Mouse (Mus musculus): ENCODE data around the gene Cd6. TPM values are rescaled to one million over a fixed set of nuclear protein-coding genes. Genes with fewer than 3 reads are reported as not detected.

Gene Cd6
- total RNA-seq, 2 experiments from 2014 or later, result 0.21 to 3.8 TPM

GRCm38 (mm10) chr19:10742145-10742544 is 87.7 kb downstream of the Cd6 start:
- ATAC-seq (replicated peaks; ENCODE audit: poor library complexity, severe bottlenecking), result no peak

DNA sequence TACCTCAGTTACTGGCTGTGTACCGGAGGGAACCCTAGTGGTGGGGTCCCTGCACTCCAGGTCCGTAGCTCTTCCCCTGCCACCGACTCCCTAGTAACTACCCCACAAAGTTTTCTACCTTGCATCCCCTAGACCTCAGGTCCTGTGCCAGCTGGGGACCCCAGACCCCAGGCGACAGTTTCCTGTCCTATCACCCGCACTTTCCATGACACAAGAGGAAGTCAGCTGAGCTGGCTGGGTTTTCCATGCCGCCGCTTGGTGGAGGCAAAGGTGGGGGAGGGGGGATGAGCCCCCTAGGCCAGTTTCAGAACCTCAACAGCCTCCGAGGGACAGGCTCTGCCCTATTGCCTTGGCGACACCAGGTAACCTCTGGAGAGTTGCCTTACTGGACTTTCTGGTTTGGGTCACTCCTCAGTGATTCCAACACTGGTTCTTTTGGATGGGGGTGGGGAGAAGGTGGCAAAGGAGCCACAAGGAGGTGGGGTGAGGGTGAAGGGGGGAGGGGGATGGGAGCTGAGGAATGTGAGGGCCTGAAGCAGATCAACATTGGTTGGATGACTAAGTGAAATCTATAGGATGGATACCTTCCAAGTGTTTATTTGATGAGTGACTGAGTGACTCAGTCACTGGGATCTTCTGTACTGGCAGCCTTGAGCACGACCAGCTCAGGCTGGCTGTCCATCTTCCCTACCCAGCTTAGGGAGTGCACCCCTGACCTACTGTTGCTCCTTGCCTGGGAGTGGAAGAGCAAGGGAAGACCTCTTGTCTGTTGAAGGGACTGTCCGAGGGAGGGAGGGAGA is 89.0 kb downstream of the Cd6 start:
- peak; percentile 57 for ATAC-seq (replicated peaks; ENCODE audit: poor library complexity, severe bottlenecking)

DNA sequence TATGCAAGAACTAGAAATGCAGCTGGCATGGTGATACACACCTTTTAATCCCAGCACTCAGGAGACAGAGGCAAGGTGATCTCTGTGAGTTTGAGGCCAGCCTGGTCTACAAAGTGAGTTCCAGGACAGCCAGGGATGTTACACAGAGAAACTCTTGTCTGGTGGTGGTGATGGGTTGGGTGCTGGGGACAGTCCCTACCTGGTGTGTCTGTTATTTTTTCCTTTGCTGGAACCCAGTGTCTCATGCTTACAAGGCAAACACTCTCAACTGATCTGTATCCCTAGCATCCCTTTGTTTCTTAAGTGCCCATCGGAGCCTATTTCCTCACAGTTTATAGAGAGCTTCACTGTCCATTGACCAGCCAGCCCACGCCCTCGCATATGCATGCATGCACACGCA is 89.9 kb downstream of the Cd6 start:
- no peak for ATAC-seq (replicated peaks; ENCODE audit: poor library complexity, severe bottlenecking)

Other genes with a start within 250 kb of the Cd6 start
- gene Ddb1, start 224.7 kb downstream of the Cd6 start, total RNA-seq (2014; fragmentation: Nextera tagmentation), result 174 and 186 TPM in 2 replicates
- gene Ddb1, start 224.7 kb downstream of the Cd6 start, total RNA-seq (2017), result 345 and 427 TPM in 2 replicates
- gene Tkfc, start 224.4 kb downstream of the Cd6 start, total RNA-seq (2014; fragmentation: Nextera tagmentation), result 12.8 and 13.0 TPM in 2 replicates
- gene Tkfc, start 224.4 kb downstream of the Cd6 start, total RNA-seq (2017), result 5.0 and 7.1 TPM in 2 replicates
- gene Vwce, start 195.8 kb downstream of the Cd6 start, total RNA-seq (2014; fragmentation: Nextera tagmentation), result not detected in 2 replicates
- gene Vwce, start 195.8 kb downstream of the Cd6 start, total RNA-seq (2017), result 1.1 TPM in 1 of 2 replicates, not detected in the other
- gene Pga5, start 152.0 kb downstream of the Cd6 start, total RNA-seq (2014; fragmentation: Nextera tagmentation), result not detected in 2 replicates
- not detected in 2 replicates for gene Pga5, start 152.0 kb downstream of the Cd6 start, total RNA-seq (2017)
- gene Vps37c, start 141.3 kb downstream of the Cd6 start, total RNA-seq (2014; fragmentation: Nextera tagmentation), result 21.1 and 23.8 TPM in 2 replicates
- gene Vps37c, start 141.3 kb downstream of the Cd6 start, total RNA-seq (2017), result 15.3 and 20.0 TPM in 2 replicates
- not detected in 2 replicates for gene Cd5, start 91.1 kb downstream of the Cd6 start, total RNA-seq (2014; fragmentation: Nextera tagmentation)
- not detected in 2 replicates for gene Cd5, start 91.1 kb downstream of the Cd6 start, total RNA-seq (2017)
- 0.99 and 1.0 TPM in 2 replicates for gene Slc15a3, start 9.7 kb upstream of the Cd6 start, total RNA-seq (2014; fragmentation: Nextera tagmentation)
- 0.22 and 0.88 TPM in 2 replicates for gene Slc15a3, start 9.7 kb upstream of the Cd6 start, total RNA-seq (2017)
- gene Tmem132a, start 39.9 kb upstream of the Cd6 start, total RNA-seq (2014; fragmentation: Nextera tagmentation), result 0.53 TPM in 1 of 2 replicates, not detected in the other
- 0.17 and 0.41 TPM in 2 replicates for gene Tmem132a, start 39.9 kb upstream of the Cd6 start, total RNA-seq (2017)
- 25.2 and 25.3 TPM in 2 replicates for gene Tmem109, start 51.9 kb upstream of the Cd6 start, total RNA-seq (2014; fragmentation: Nextera tagmentation)
- gene Tmem109, start 51.9 kb upstream of the Cd6 start, total RNA-seq (2017), result 7.8 and 11.6 TPM in 2 replicates
- 114 and 116 TPM in 2 replicates for gene Prpf19, start 65.2 kb upstream of the Cd6 start, total RNA-seq (2014; fragmentation: Nextera tagmentation)
- 140 and 236 TPM in 2 replicates for gene Prpf19, start 65.2 kb upstream of the Cd6 start, total RNA-seq (2017)
- gene Zp1, start 90.6 kb upstream of the Cd6 start, total RNA-seq (2014; fragmentation: Nextera tagmentation), result not detected in 2 replicates
- gene Zp1, start 90.6 kb upstream of the Cd6 start, total RNA-seq (2017), result not detected in 2 replicates
- gene Ptgdr2, start 107.1 kb upstream of the Cd6 start, total RNA-seq (2014; fragmentation: Nextera tagmentation), result not detected in 2 replicates
- gene Ptgdr2, start 107.1 kb upstream of the Cd6 start, total RNA-seq (2017), result not detected in 2 replicates
- 19.0 and 23.1 TPM in 2 replicates for gene Ccdc86, start 119.2 kb upstream of the Cd6 start, total RNA-seq (2014; fragmentation: Nextera tagmentation)
- gene Ccdc86, start 119.2 kb upstream of the Cd6 start, total RNA-seq (2017), result 15.2 and 20.1 TPM in 2 replicates
- gene Ms4a10, start 144.6 kb upstream of the Cd6 start, total RNA-seq (2014; fragmentation: Nextera tagmentation), result not detected in 2 replicates
- not detected in 2 replicates for gene Ms4a10, start 144.6 kb upstream of the Cd6 start, total RNA-seq (2017)
- gene Ms4a15, start 163.2 kb upstream of the Cd6 start, total RNA-seq (2014; fragmentation: Nextera tagmentation), result not detected in 2 replicates
- not detected in 2 replicates for gene Ms4a15, start 163.2 kb upstream of the Cd6 start, total RNA-seq (2017)
- not detected in 2 replicates for gene Ms4a18, start 188.0 kb upstream of the Cd6 start, total RNA-seq (2014; fragmentation: Nextera tagmentation)
- not detected in 2 replicates for gene Ms4a18, start 188.0 kb upstream of the Cd6 start, total RNA-seq (2017)